Mouse (Mus musculus): ENCODE measurements around the gene Cfap70. TPM values are rescaled to one million over a fixed set of nuclear protein-coding genes. Genes with fewer than 3 reads are reported as not detected.

Gene Cfap70
- total RNA-seq, 4 experiments from 2014 or later = 0.93 to 2.9 (median 2.3) TPM

DNA sequence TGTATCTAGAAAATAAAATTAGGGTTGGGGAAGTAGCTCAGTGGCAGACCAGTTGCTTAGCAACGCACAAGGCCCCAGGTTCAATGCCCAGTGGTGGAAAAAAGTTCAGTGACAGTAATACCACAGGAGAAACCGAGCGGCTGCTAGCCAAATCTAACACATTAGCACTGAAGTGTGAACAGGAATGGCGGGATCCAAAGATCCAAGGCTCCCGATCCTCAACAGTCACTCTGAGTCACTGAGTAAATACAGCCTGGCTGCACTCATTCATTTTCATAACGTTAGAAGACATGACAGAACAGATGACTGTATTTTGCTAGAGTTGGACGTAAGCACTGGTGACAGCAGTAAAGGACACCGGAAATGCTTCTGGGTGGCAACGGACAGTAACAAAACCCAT is 106.1 kb downstream of the Cfap70 start:
- no peak for DNase-seq (ENCODE audit: low spot score in 2 of 2)

Other genes with a start within 250 kb of the Cfap70 start
- not detected for gene Kcnk16, start 183.0 kb downstream of the Cfap70 start, total RNA-seq (2022)
- 10 to 100 TPM; 22.9 to 32.4 (median 28.4) TPM for gene Nudt13, start 157.5 kb downstream of the Cfap70 start, total RNA-seq (2022)
- 10 to 100 TPM; 30.2 to 35.7 (median 32.7) TPM for gene Ecd, start 104.1 kb downstream of the Cfap70 start, total RNA-seq (2022)
- 10 to 100 TPM; 43.4 to 58.3 (median 47.2) TPM for gene Fam149b, start 104.1 kb downstream of the Cfap70 start, total RNA-seq (2022)
- 10 to 100 TPM; 26.3 to 30.9 (median 29.7) TPM for gene Dnajc9, start 63.3 kb downstream of the Cfap70 start, total RNA-seq (2022)
- 10 to 100 TPM; 30.8 to 41.2 (median 35.5) TPM for gene Mrps16, start 58.6 kb downstream of the Cfap70 start, total RNA-seq (2022)
- 10 to 100 TPM; 84.3 to 86.7 (median 85.4) TPM for gene Anxa7, start 27.9 kb upstream of the Cfap70 start, total RNA-seq (2022)
- 1 to 10 TPM in 1 of 4 experiments, under 1 TPM in 3; 0.71 to 1.3 (median 0.96) TPM for gene Mss51, start 44.7 kb upstream of the Cfap70 start, total RNA-seq (2022)
- gene Ppp3cb, start 94.3 kb upstream of the Cfap70 start, total RNA-seq (2022) = 100 to 1,000 TPM; 256 to 309 (median 290) TPM
- 10 to 100 TPM; 53.4 to 67.8 (median 59.7) TPM for gene Usp54, start 188.8 kb upstream of the Cfap70 start, total RNA-seq (2022)
- gene Myoz1, start 204.3 kb upstream of the Cfap70 start, total RNA-seq (2022) = 1 to 10 TPM in 2 of 4 experiments, not detected in 2; 1.0 to 1.1 TPM
- under 1 TPM; 0.19 to 0.54 (median 0.27) TPM for gene Synpo2l, start 216.1 kb upstream of the Cfap70 start, total RNA-seq (2022)
- 100 to 1,000 TPM; 107 to 130 (median 112) TPM for gene Sec24c, start 222.1 kb upstream of the Cfap70 start, total RNA-seq (2022)
- gene Fut11, start 242.7 kb upstream of the Cfap70 start, total RNA-seq (2022) = 10 to 100 TPM; 14.6 to 15.8 (median 15.0) TPM

Measured in layer of hippocampus, adult 8-10 months (tissue).